In genomic region chr7:65930478-65930877, GRCm38 (mm10) we compare ENCODE assay signal across 12 mouse cellular contexts.
DNase-seq lines count a peak whose midpoint lies in the region; ATAC-seq and TF ChIP-seq lines count a peak whose summit lies in the region.
"Had no signal": no experiment of that assay in that cellular context is flagged by ENCODE, and none has a peak within 500 bp of the region (broad histone marks: within the 10 kb centered on the region; RNA-seq: fewer than 3 reads in every experiment).

No protein-coding gene starts in this region.

- H3K4me1 ChIP-seq in heart, embryonic 11.5 days (ENCODE audit: control insufficient read depth, insufficient read depth, low read length) = peaks cover 18% of the 10 kb centered on the region
- H3K4me1 ChIP-seq in heart, adult 2 months (ENCODE audit: control insufficient read depth, insufficient read depth, low read length) = no peaks in the 10 kb centered on the region
- peaks cover 27% of the 10 kb centered on the region for H3K4me1 ChIP-seq in midbrain, embryonic 10.5 days
- H3K4me1 ChIP-seq in midbrain, embryonic 15.5 days = no peaks in the 10 kb centered on the region
- H3K4me1 ChIP-seq: forebrain, embryonic 13.5 days; liver, embryonic 13.5 days had no signal

- TF ChIP-seq EP300 in heart, adult 2 months (IDR thresholded peaks at IDR 0.05; ENCODE audit: insufficient read depth, low read depth, low read length) = no peak

- H3K4me3 ChIP-seq in heart, embryonic 11.5 days (ENCODE audit: low read depth, low read length) = no peak overlapping the region
- H3K4me3 ChIP-seq in heart, adult 2 months = no peak overlapping the region
- no peak overlapping the region for H3K4me3 ChIP-seq in midbrain, embryonic 10.5 days
- H3K4me3 ChIP-seq in midbrain, embryonic 15.5 days = no peak overlapping the region
- H3K4me3 ChIP-seq: forebrain, embryonic 13.5 days; liver, embryonic 13.5 days had no signal

- WGBS in heart, embryonic 11.5 days (ENCODE audit: insufficient replicate concordance) = 40% methylated on average over 11 of the region's 11 CpGs
- 41% methylated on average over 11 of the region's 11 CpGs for WGBS in heart, adult 2 months
- WGBS in midbrain, embryonic 10.5 days = 41% methylated on average over 11 of the region's 11 CpGs
- WGBS in midbrain, embryonic 15.5 days = 38% methylated on average over 11 of the region's 11 CpGs

- no peaks in the 10 kb centered on the region for H3K36me3 ChIP-seq in heart, embryonic 11.5 days (ENCODE audit: control insufficient read depth, insufficient read depth, low read length)
- H3K36me3 ChIP-seq in heart, adult 2 months (ENCODE audit: control insufficient read depth, insufficient read depth, low read length) = no peaks in the 10 kb centered on the region
- no peaks in the 10 kb centered on the region for H3K36me3 ChIP-seq in midbrain, embryonic 10.5 days
- H3K36me3 ChIP-seq in midbrain, embryonic 15.5 days (replicated peaks) = no peaks in the 10 kb centered on the region
- H3K36me3 ChIP-seq: liver, embryonic 13.5 days had no signal

- no peaks in the 10 kb centered on the region for H3K79me2 ChIP-seq in heart, adult 2 months (replicated peaks; ENCODE audit: control insufficient read depth, insufficient read depth, low read length)

- no peak overlapping the region for H3K4me2 ChIP-seq in heart, embryonic 11.5 days
- H3K4me2 ChIP-seq in midbrain, embryonic 15.5 days = no peak overlapping the region
- H3K4me2 ChIP-seq: forebrain, embryonic 13.5 days; liver, embryonic 13.5 days had no signal

- H3K27me3 ChIP-seq in heart, embryonic 11.5 days (ENCODE audit: control insufficient read depth, insufficient read depth, low read length) = peaks cover 11% of the 10 kb centered on the region
- H3K27me3 ChIP-seq in heart, adult 2 months (ENCODE audit: control insufficient read depth, insufficient read depth, low read length) = no peaks in the 10 kb centered on the region
- H3K27me3 ChIP-seq in midbrain, embryonic 10.5 days (ENCODE audit: low read depth, poor library complexity, severe bottlenecking) = no peaks in the 10 kb centered on the region; the same call in 1 of the 2 replicates
- no peaks in the 10 kb centered on the region for H3K27me3 ChIP-seq in midbrain, embryonic 15.5 days (replicated peaks)
- H3K27me3 ChIP-seq: forebrain, embryonic 13.5 days; liver, embryonic 13.5 days had no signal

- ATAC-seq in heart, embryonic 11.5 days (replicated peaks; ENCODE audit: insufficient number of reproducible peaks, low FRiP score, low TSS enrichment) = peak; percentile 71
- ATAC-seq in midbrain, embryonic 15.5 days (replicated peaks) = no peak
- no peak for ATAC-seq in erythroblast, adult 5-6 weeks (replicated peaks; ENCODE audit: low FRiP score, poor library complexity, severe bottlenecking)
- ATAC-seq: forebrain, embryonic 13.5 days had no signal

- H3K9me3 ChIP-seq in heart, embryonic 11.5 days (replicated peaks; ENCODE audit: control insufficient read depth, low read length) = no peaks in the 10 kb centered on the region
- H3K9me3 ChIP-seq in midbrain, embryonic 10.5 days (replicated peaks) = no peaks in the 10 kb centered on the region
- no peaks in the 10 kb centered on the region for H3K9me3 ChIP-seq in midbrain, embryonic 15.5 days
- H3K9me3 ChIP-seq: forebrain, embryonic 13.5 days; liver, embryonic 13.5 days had no signal

- no peak overlapping the region for H3K27ac ChIP-seq in heart, embryonic 11.5 days (ENCODE audit: low read depth, low read length)
- H3K27ac ChIP-seq in heart, adult 2 months = no peak overlapping the region
- H3K27ac ChIP-seq in midbrain, embryonic 10.5 days (replicated peaks) = peak overlapping the region; percentile 66
- H3K27ac ChIP-seq in midbrain, embryonic 15.5 days = no peak overlapping the region
- H3K27ac ChIP-seq: forebrain, embryonic 13.5 days; liver, embryonic 13.5 days; macrophage had no signal

- TF ChIP-seq POLR2A in heart, adult 2 months (IDR thresholded peaks at IDR 0.05; ENCODE audit: insufficient read depth, low read depth, low read length) = no peak

- no peak for TF ChIP-seq CTCF in heart, adult 2 months (IDR thresholded peaks at IDR 0.05)

- intact Hi-C loops in heart, adult 2 months (cut with DNase I) = loop anchor here (10.0 kb wide), 1 partner anchor 156 kb away; no protein-coding TSS in a partner anchor

- DNase-seq in heart, adult 2 months = no peak
- peak; percentile 42 for DNase-seq in midbrain, embryonic 10.5 days (ENCODE audit: low spot score)
- DNase-seq in kidney, postnatal 10 days = peak; percentile 57
- peak; percentile 37 for DNase-seq in retina, postnatal 1 day
- no peak for DNase-seq in layer of hippocampus, postnatal 25 days (ENCODE audit: extremely low spot score in 1 of 2, low spot score in 1 of 2)
- DNase-seq: liver, embryonic 13.5 days; thymus, postnatal 14 days had no signal

- H3K9ac ChIP-seq in heart, embryonic 11.5 days (ENCODE audit: low read depth, low read length) = no peak overlapping the region
- no peak overlapping the region for H3K9ac ChIP-seq in heart, adult 2 months (ENCODE audit: low read depth, low read length)
- H3K9ac ChIP-seq in midbrain, embryonic 15.5 days = no peak overlapping the region
- H3K9ac ChIP-seq: forebrain, embryonic 13.5 days; liver, embryonic 13.5 days had no signal

Comparison
In these comparisons a context has a peak if more than half of its experiments do, and no peak if none do; other contexts are left out.
1. DNase-seq: peak in midbrain, embryonic 10.5 days (single experiment), kidney, postnatal 10 days (single experiment) and retina, postnatal 1 day (single experiment); none in heart, adult 2 months (0 of 2) and layer of hippocampus, postnatal 25 days (0 of 2).